Mouse (Mus musculus) MEL (cell line): ENCODE results near the gene Ift20. TPM values are rescaled to one million over a fixed set of nuclear protein-coding genes. Genes with fewer than 3 reads are reported as not detected.

Source experiments
- DNase-seq: peaks from one replicate; pipeline ENCODE4 v3.0.0; 2011; ENCODE audit warnings: low read depth, low spot score
- H3K27ac ChIP-seq: 2 replicates; pipeline ENCODE4 v1.5.1; 2012; ENCODE audit warnings: low read depth, mild to moderate bottlenecking, control low read depth, low read length, moderate library complexity; ENCODE audit not compliant: control insufficient read depth
- H3K27me3 ChIP-seq, 2 experiments: fragments of 150-350 bp in 1 of 2; sonication (generic) in 1 of 2; 2 replicates each; pipeline ENCODE4 v1.6.1; 2012; ENCODE audit warnings: low read length in 2 of 2, mild to moderate bottlenecking in 2 of 2, improper control_type of control experiment in 1 of 2, moderate library complexity in 1 of 2; ENCODE audit not compliant: insufficient read depth in 2 of 2, control insufficient read depth in 1 of 2
- H3K36me3 ChIP-seq, 2 experiments: 2 replicates each; pipeline ENCODE4 v1.6.1; 2012 to 2014; ENCODE audit warnings: low read length in 2 of 2, improper control_type of control experiment in 1 of 2, inconsistent platforms in 1 of 2, mild to moderate bottlenecking in 1 of 2; ENCODE audit not compliant: insufficient read depth in 2 of 2, control insufficient read depth in 1 of 2
- H3K4me1 ChIP-seq, 2 experiments: fragments of 150-350 bp in 1 of 2; sonication (generic) in 1 of 2; 2 replicates each; pipeline ENCODE4 v1.6.1; 2012; ENCODE audit warnings: low read length in 2 of 2, improper control_type of control experiment in 1 of 2, mild to moderate bottlenecking in 1 of 2; ENCODE audit not compliant: insufficient read depth in 2 of 2, control insufficient read depth in 1 of 2
- H3K4me3 ChIP-seq, 2 experiments: fragments of 150-350 bp in 1 of 2; sonication (generic) in 1 of 2; 2 replicates each; pipeline ENCODE4 v1.5.1; 2012; ENCODE audit warnings: low read depth in 2 of 2, low read length in 2 of 2, mild to moderate bottlenecking in 2 of 2, moderate library complexity in 2 of 2, control low read depth in 1 of 2, improper control_type of control experiment in 1 of 2; ENCODE audit not compliant: control insufficient read depth in 1 of 2, insufficient read depth in 1 of 2
- H3K79me2 ChIP-seq: 2 replicates; pipeline ENCODE4 v1.6.1; 2012; ENCODE audit warnings: mild to moderate bottlenecking, low read length, moderate library complexity; ENCODE audit not compliant: control insufficient read depth, poor library complexity, insufficient read depth
- H3K9ac ChIP-seq: 2 replicates; pipeline ENCODE4 v1.6.1; 2012; ENCODE audit warnings: low read depth, mild to moderate bottlenecking, control low read depth, low read length, moderate library complexity; ENCODE audit not compliant: control insufficient read depth, poor library complexity, severe bottlenecking
- H3K9me3 ChIP-seq: fragments of 150-350 bp; sonication (generic); replicated peaks from 2 replicates; pipeline ENCODE4 v1.6.1; 2012; ENCODE audit warnings: mild to moderate bottlenecking, low read length, improper control_type of control experiment, moderate library complexity; ENCODE audit not compliant: insufficient read depth
- BHLHE40 ChIP-seq: IDR thresholded peaks from 2 replicates; pipeline ENCODE4 v1.6.1; 2012; ENCODE audit warnings: low read depth, mild to moderate bottlenecking, inconsistent platforms, low read length, improper control_type of control experiment, borderline replicate concordance
- CHD1 ChIP-seq: IDR thresholded peaks from 2 replicates; pipeline ENCODE4 v1.6.1; 2012; ENCODE audit warnings: low read depth, mild to moderate bottlenecking, inconsistent platforms, low read length, improper control_type of control experiment
- CHD2 ChIP-seq: IDR thresholded peaks from 2 replicates; pipeline ENCODE4 v1.6.1; 2011; ENCODE audit warnings: low read length, improper control_type of control experiment
- CTCF ChIP-seq, 3 experiments: IDR thresholded peaks in 2 of 3; conservative IDR thresholded peaks in 1 of 3; 2 replicates each; pipeline ENCODE4 v1.5.1; 2011 to 2012; ENCODE audit warnings: low read length in 3 of 3, low read depth in 2 of 3, mild to moderate bottlenecking in 2 of 3, improper control_type of control experiment in 1 of 3, inconsistent platforms in 1 of 3, mixed read lengths in 1 of 3, moderate library complexity in 1 of 3; ENCODE audit not compliant: control insufficient read depth in 1 of 3, insufficient read depth in 1 of 3, poor library complexity in 1 of 3, severe bottlenecking in 1 of 3
- E2F4 ChIP-seq: IDR thresholded peaks from 2 replicates; pipeline ENCODE4 v1.6.1; 2011; ENCODE audit warnings: low read depth, low read length, improper control_type of control experiment, borderline replicate concordance
- EP300 ChIP-seq, 2 experiments: IDR thresholded peaks; 2 replicates each; pipeline ENCODE4 v1.6.1; 2011; ENCODE audit warnings: improper control_type of control experiment in 2 of 2, low read length in 2 of 2, low read depth in 1 of 2, mild to moderate bottlenecking in 1 of 2
- ETS1 ChIP-seq: IDR thresholded peaks from 2 replicates; pipeline ENCODE4 v1.6.1; 2012; ENCODE audit warnings: low read depth, mild to moderate bottlenecking, inconsistent platforms, low read length, improper control_type of control experiment, moderate library complexity
- GABPA ChIP-seq: IDR thresholded peaks from 2 replicates; pipeline ENCODE4 v1.6.1; 2012; ENCODE audit warnings: low read depth, mild to moderate bottlenecking, inconsistent platforms, low read length, improper control_type of control experiment, moderate library complexity
- GATA1 ChIP-seq: IDR thresholded peaks from 2 replicates; pipeline ENCODE4 v1.6.1; 2011; ENCODE audit warnings: low read depth, low read length, improper control_type of control experiment
- HCFC1 ChIP-seq: IDR thresholded peaks from 2 replicates; pipeline ENCODE4 v1.6.1; 2012; ENCODE audit warnings: low read depth, mild to moderate bottlenecking, inconsistent platforms, low read length, improper control_type of control experiment, moderate library complexity
- JUND ChIP-seq: IDR thresholded peaks from 2 replicates; pipeline ENCODE4 v1.6.1; 2011; ENCODE audit warnings: low read depth, mild to moderate bottlenecking, improper control_type of control experiment, low read length
- KAT2A ChIP-seq: conservative IDR thresholded peaks from 2 replicates; pipeline ENCODE4 v1.6.1; 2012; ENCODE audit warnings: low read depth, low read length, improper control_type of control experiment, inconsistent platforms
- MAFK ChIP-seq: IDR thresholded peaks from 2 replicates; pipeline ENCODE4 v1.6.1; 2011; ENCODE audit warnings: low read depth, mild to moderate bottlenecking, low read length, improper control_type of control experiment, borderline replicate concordance
- MAX ChIP-seq: IDR thresholded peaks from 2 replicates; pipeline ENCODE4 v1.6.1; 2011; ENCODE audit warnings: low read length, improper control_type of control experiment
- MAZ ChIP-seq: IDR thresholded peaks from 2 replicates; pipeline ENCODE4 v1.6.1; 2012; ENCODE audit warnings: low read depth, mild to moderate bottlenecking, inconsistent platforms, low read length, improper control_type of control experiment
- MXI1 ChIP-seq: IDR thresholded peaks from 2 replicates; pipeline ENCODE4 v1.6.1; 2011; ENCODE audit warnings: mild to moderate bottlenecking, low read depth, low read length, improper control_type of control experiment
- MYB ChIP-seq: IDR thresholded peaks from 2 replicates; pipeline ENCODE4 v1.6.1; 2011; ENCODE audit warnings: mild to moderate bottlenecking, low read depth, low read length, improper control_type of control experiment
- MYC ChIP-seq: IDR thresholded peaks from 2 replicates; pipeline ENCODE4 v1.6.1; 2011; ENCODE audit warnings: low read depth, mild to moderate bottlenecking, low read length, improper control_type of control experiment, moderate library complexity
- NELFE ChIP-seq: IDR thresholded peaks from 2 replicates; pipeline ENCODE4 v1.6.1; 2011; ENCODE audit warnings: low read depth, low read length, improper control_type of control experiment
- NRF1 ChIP-seq: IDR thresholded peaks from 2 replicates; pipeline ENCODE4 v1.6.1; 2014; ENCODE audit warnings: low read depth, mild to moderate bottlenecking, inconsistent platforms, low read length, improper control_type of control experiment, moderate library complexity; ENCODE audit not compliant: poor library complexity, insufficient read depth, severe bottlenecking
- POLR2A ChIP-seq, 2 experiments: IDR thresholded peaks; 2 replicates each; pipeline ENCODE4 v1.6.1; 2011 to 2012; ENCODE audit warnings: low read length in 2 of 2, mild to moderate bottlenecking in 2 of 2, control low read depth in 1 of 2, improper control_type of control experiment in 1 of 2, low read depth in 1 of 2, moderate library complexity in 1 of 2; ENCODE audit not compliant: control insufficient read depth in 1 of 2, insufficient read depth in 1 of 2, poor library complexity in 1 of 2
- POLR2AphosphoS2 ChIP-seq: IDR thresholded peaks from 2 replicates; pipeline ENCODE4 v1.6.1; 2011; ENCODE audit warnings: low read length, improper control_type of control experiment
- POLR2AphosphoS5 ChIP-seq: IDR thresholded peaks from 2 replicates; pipeline ENCODE4 v1.6.1; 2012; ENCODE audit warnings: low read depth, borderline replicate concordance, mild to moderate bottlenecking, inconsistent platforms, low read length, moderate library complexity, mixed read lengths
- RAD21 ChIP-seq: IDR thresholded peaks from 2 replicates; pipeline ENCODE4 v1.6.1; 2011; ENCODE audit warnings: mild to moderate bottlenecking, low read depth, low read length, improper control_type of control experiment
- RCOR1 ChIP-seq: IDR thresholded peaks from 2 replicates; pipeline ENCODE4 v1.6.1; 2012; ENCODE audit warnings: low read depth, mild to moderate bottlenecking, inconsistent platforms, low read length, improper control_type of control experiment
- SMC3 ChIP-seq: IDR thresholded peaks from 2 replicates; pipeline ENCODE4 v1.6.1; 2011; ENCODE audit warnings: low read depth, low read length, improper control_type of control experiment
- TAL1 ChIP-seq: IDR thresholded peaks from 2 replicates; pipeline ENCODE4 v1.6.1; 2012; ENCODE audit warnings: mild to moderate bottlenecking, inconsistent platforms, low read length, moderate library complexity, mixed read lengths
- TBP ChIP-seq: IDR thresholded peaks from 2 replicates; pipeline ENCODE4 v1.8.0; 2011; ENCODE audit warnings: low read depth, low read length, improper control_type of control experiment
- TCF12 ChIP-seq: IDR thresholded peaks from 2 replicates; pipeline ENCODE4 v1.6.1; 2014; ENCODE audit warnings: low read depth, mild to moderate bottlenecking, inconsistent platforms, low read length, improper control_type of control experiment, moderate library complexity
- UBTF ChIP-seq: IDR thresholded peaks from 2 replicates; pipeline ENCODE4 v1.6.1; 2012; ENCODE audit warnings: low read depth, mild to moderate bottlenecking, inconsistent platforms, low read length, improper control_type of control experiment, moderate library complexity, borderline replicate concordance; ENCODE audit not compliant: insufficient read depth
- USF1 ChIP-seq: IDR thresholded peaks from 2 replicates; pipeline ENCODE4 v1.6.1; 2014; ENCODE audit warnings: low read depth, mild to moderate bottlenecking, inconsistent platforms, low read length, improper control_type of control experiment, moderate library complexity
- USF2 ChIP-seq, 2 experiments: IDR thresholded peaks; 2 replicates each; pipeline ENCODE4 v1.6.1; 2011 to 2012; ENCODE audit warnings: improper control_type of control experiment in 2 of 2, low read length in 2 of 2, borderline replicate concordance in 1 of 2, inconsistent platforms in 1 of 2, low read depth in 1 of 2, mild to moderate bottlenecking in 1 of 2; ENCODE audit not compliant: insufficient read depth in 1 of 2
- ZC3H11A ChIP-seq: IDR thresholded peaks from 2 replicates; pipeline ENCODE4 v1.6.1; 2012; ENCODE audit warnings: low read depth, mild to moderate bottlenecking, inconsistent platforms, low read length, improper control_type of control experiment
- ZKSCAN1 ChIP-seq: IDR thresholded peaks from 2 replicates; pipeline ENCODE4 v1.6.1; 2012; ENCODE audit warnings: low read depth, mild to moderate bottlenecking, inconsistent platforms, low read length, improper control_type of control experiment, moderate library complexity
- ZMIZ1 ChIP-seq: IDR thresholded peaks from 2 replicates; pipeline ENCODE4 v1.6.1; 2012; ENCODE audit warnings: low read depth, mild to moderate bottlenecking, inconsistent platforms, low read length, improper control_type of control experiment, moderate library complexity
- ZNF384 ChIP-seq: IDR thresholded peaks from 2 replicates; pipeline ENCODE4 v1.6.1; 2012; ENCODE audit warnings: low read depth, mild to moderate bottlenecking, inconsistent platforms, low read length, improper control_type of control experiment
- polyA plus RNA-seq, 2 experiments: library from polyadenylated mRNA; stranded (reverse) in 1 of 2; unstranded in 1 of 2; fragments of >175 nt in 1 of 2; fragments of >200 nt in 1 of 2; gene quantifications; 2 replicates each; pipeline versions ENCODE4 v1.2.1 to v1.2.4; 2012; ENCODE audit warnings: low replicate concordance in 2 of 2, low read depth in 1 of 2; ENCODE audit not compliant: insufficient read length in 2 of 2, insufficient read depth in 1 of 2, missing spikeins in 1 of 2
- total RNA-seq: library from RNA; depleted of rRNA; stranded (reverse); fragments of 300-350 nt; gene quantifications from 2 replicates; pipeline ENCODE4 v1.2.3, GENCODE M21; 2012

The Ift20 gene
- total and polyA plus RNA-seq, 3 experiments = 128 to 196 TPM; not detected in 1

DNA sequence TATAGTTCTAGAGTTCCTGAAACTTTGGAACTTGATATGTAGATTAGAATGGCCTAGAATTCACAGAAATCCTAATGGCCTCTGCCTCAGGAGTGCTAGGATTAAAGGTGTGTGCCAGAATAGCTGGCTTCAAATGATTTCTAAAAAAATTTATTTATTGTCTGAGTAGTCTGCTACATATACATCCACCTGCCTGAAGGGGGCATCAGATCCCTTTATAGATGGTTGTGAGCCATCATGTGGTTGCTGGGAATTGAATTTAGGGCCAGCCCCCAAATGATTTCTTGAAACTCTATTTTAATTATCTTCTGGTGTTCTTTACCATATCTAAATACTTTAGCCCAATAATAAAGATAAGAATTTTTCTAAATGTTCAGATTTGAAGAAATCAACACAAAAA is 49.9 kb downstream of the Ift20 start:
- Histone ChIP-seq H3K4me1 (peaks cover 0 to 2% of the 10 kb centered on the region in 2 experiments; a peak in 2 of 4 replicates), H3K4me3 (no peak overlapping the region), H3K27me3 (no peaks in the 10 kb centered on the region), H3K9ac (no peak overlapping the region), H3K79me2 (no peaks in the 10 kb centered on the region), H3K27ac (no peak overlapping the region), H3K9me3 (no peaks in the 10 kb centered on the region), H3K36me3 (peaks cover 4 to 8% of the 10 kb centered on the region in 2 experiments; a peak in 3 of 4 replicates)
- peak; percentile 33 to 72 (median 34); a peak in 5 of 6 replicates for TF ChIP-seq CTCF (IDR thresholded peaks at IDR 0.05 in 2 of 3, conservative IDR thresholded peaks at IDR 0.05 in 1 of 3; ENCODE audit: control insufficient read depth in 1 of 3, insufficient read depth in 1 of 3, low read depth in 2 of 3, low read length in 3 of 3, poor library complexity in 1 of 3, severe bottlenecking in 1 of 3)
- no peak for TF ChIP-seq POLR2AphosphoS5
- TF ChIP-seq MXI1 = no peak
- TF ChIP-seq JUND = no peak
- TF ChIP-seq MAFK = no peak
- no peak for TF ChIP-seq E2F4
- TF ChIP-seq ZNF384 = peak; percentile 65
- TF ChIP-seq MAX = no peak
- no peak for TF ChIP-seq EP300 (IDR thresholded peaks at IDR 0.05; ENCODE audit: low read depth in 1 of 2, low read length in 2 of 2)
- TF ChIP-seq USF2 (IDR thresholded peaks at IDR 0.05; ENCODE audit: borderline replicate concordance in 1 of 2, insufficient read depth in 1 of 2, low read depth in 1 of 2, low read length in 2 of 2) = no peak
- TF ChIP-seq CHD1 = no peak
- TF ChIP-seq MAZ = no peak
- TF ChIP-seq GATA1 = no peak
- no peak for TF ChIP-seq KAT2A
- no peak for TF ChIP-seq CHD2
- no peak for TF ChIP-seq NELFE
- no peak for TF ChIP-seq UBTF
- TF ChIP-seq HCFC1 = no peak
- no peak for TF ChIP-seq POLR2A (IDR thresholded peaks at IDR 0.05; ENCODE audit: control insufficient read depth in 1 of 2, insufficient read depth in 1 of 2, low read depth in 1 of 2, low read length in 2 of 2, poor library complexity in 1 of 2)
- TF ChIP-seq ZKSCAN1 = no peak
- peak; percentile 71 for TF ChIP-seq SMC3
- TF ChIP-seq ZC3H11A = peak; percentile 78
- TF ChIP-seq TAL1 = no peak
- no peak for TF ChIP-seq ETS1
- no peak for TF ChIP-seq TBP
- TF ChIP-seq ZMIZ1 = no peak
- peak; percentile 82 for TF ChIP-seq RAD21
- no peak for TF ChIP-seq POLR2AphosphoS2
- TF ChIP-seq MYC = peak; percentile 57; the same call in 1 of the 2 replicates
- no peak for TF ChIP-seq BHLHE40
- no peak for TF ChIP-seq TCF12
- TF ChIP-seq NRF1 = no peak
- no peak for TF ChIP-seq MYB
- TF ChIP-seq USF1 = 0 out of 2 replicates have a peak, but pooled peaks have one; percentile 7
- no peak for TF ChIP-seq GABPA
- TF ChIP-seq RCOR1 = no peak
- peak; percentile 67 for DNase-seq
